Mouse (Mus musculus): ENCODE measurements around the gene Crmp1. TPM values are rescaled to one million over a fixed set of nuclear protein-coding genes. Genes with fewer than 3 reads are reported as not detected.

Crmp1 gene
- total and polyA plus RNA-seq, 2 experiments from 2014 or later, result 2.0 to 5.2 TPM

DNA sequence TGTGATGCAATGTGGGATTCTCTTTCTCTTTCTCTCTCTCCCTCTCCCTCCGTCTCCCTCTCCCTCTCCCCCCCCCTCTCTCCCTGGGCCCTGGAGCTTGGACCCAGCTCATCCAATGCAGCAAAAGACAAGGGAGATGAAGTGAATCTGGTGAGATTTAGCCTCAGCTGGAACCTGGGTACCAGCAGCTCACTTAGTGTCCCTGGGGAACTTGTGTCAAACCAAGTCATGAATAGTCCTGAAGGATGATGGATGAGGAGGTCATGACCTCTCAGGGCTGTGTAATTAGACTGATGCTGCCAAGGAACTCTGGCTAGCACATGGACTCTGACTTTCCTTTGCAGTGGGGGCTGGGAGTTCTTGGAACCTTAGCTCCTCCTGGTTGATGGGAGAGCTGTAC lies 39.5 kb upstream of the Crmp1 start:
- WGBS, result 43% methylated on average over 1 of the region's 1 CpGs
- H3K27ac ChIP-seq (ENCODE audit: low read depth), result no peak overlapping the region
- DNase-seq (ENCODE audit: low spot score), result no peak
- no peak overlapping the region for H3K4me3 ChIP-seq (ENCODE audit: low read depth, low read length)
- TF ChIP-seq CTCF (IDR thresholded peaks at IDR 0.05; ENCODE audit: low read depth), result no peak
- TF ChIP-seq EP300 (IDR thresholded peaks at IDR 0.05; ENCODE audit: low read depth), result no peak
- H3K9me3 ChIP-seq (replicated peaks; ENCODE audit: control insufficient read depth, low read length), result no peaks in the 10 kb centered on the region
- no peaks in the 10 kb centered on the region for H3K36me3 ChIP-seq (replicated peaks; ENCODE audit: control insufficient read depth, insufficient read depth, low read length)
- H3K4me1 ChIP-seq (ENCODE audit: control insufficient read depth, insufficient read depth), result peaks cover 4% of the 10 kb centered on the region; the same call in 1 of the 2 replicates
- H3K9ac ChIP-seq (replicated peaks; ENCODE audit: low read depth, low read length), result no peak overlapping the region
- ATAC-seq (ENCODE audit: insufficient read depth, low read depth), result no peak
- no peak overlapping the region for H3K4me2 ChIP-seq (ENCODE audit: low read depth, low read length)
- H3K27me3 ChIP-seq (ENCODE audit: control insufficient read depth, insufficient read depth, low read length), result no peaks in the 10 kb centered on the region

DNA sequence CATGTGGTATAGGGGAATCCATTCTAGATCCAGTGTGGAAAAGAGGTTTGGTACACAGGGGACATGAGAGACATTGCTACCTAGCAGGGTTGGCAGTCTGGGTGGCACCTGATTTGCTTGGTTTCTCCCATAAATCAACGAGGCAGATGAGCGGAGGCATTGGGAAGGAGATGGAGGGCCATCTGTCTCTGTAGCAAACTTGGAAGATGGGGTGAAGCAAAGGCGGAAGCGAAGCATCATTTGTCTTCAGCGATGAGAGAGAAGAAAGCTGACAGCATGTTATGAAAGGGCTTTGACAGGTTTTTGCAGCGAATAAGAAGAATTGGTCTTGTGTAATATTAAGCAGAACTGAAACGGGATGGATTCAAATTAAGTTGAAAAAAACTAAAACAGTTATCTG lies 36.9 kb upstream of the Crmp1 start:
- TF ChIP-seq CTCF (IDR thresholded peaks at IDR 0.05; ENCODE audit: low read depth) (no peak), EP300 (IDR thresholded peaks at IDR 0.05; ENCODE audit: low read depth) (no peak)

DNA sequence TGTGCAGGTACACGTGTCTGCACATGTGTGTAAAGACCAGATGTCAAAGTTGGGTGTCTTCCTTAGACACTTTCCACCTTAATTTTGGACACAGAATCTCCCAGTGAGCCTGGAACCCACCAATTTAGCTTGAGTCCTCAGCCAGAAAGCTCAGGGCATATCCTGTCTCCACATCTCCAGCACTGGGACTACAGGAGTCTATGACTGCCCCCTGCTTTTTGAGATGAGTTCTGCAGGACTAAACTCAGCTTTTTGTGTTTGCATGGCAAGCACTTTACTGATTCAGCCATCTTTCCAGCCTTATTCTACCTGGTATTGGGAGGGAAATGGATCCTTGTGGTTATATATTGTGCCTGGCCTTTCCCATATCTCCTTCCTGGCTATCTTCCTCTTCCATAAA lies 36.3 kb upstream of the Crmp1 start:
- H3K9me3 ChIP-seq (replicated peaks; ENCODE audit: control insufficient read depth, low read length), result no peaks in the 10 kb centered on the region
- no peak for ATAC-seq (ENCODE audit: insufficient read depth, low read depth)
- H3K27ac ChIP-seq (ENCODE audit: low read depth), result no peak overlapping the region
- H3K4me1 ChIP-seq (ENCODE audit: control insufficient read depth, insufficient read depth), result no peaks in the 10 kb centered on the region
- no peak for DNase-seq (ENCODE audit: low spot score)
- no peak overlapping the region for H3K4me3 ChIP-seq (ENCODE audit: low read depth, low read length)
- H3K27me3 ChIP-seq (ENCODE audit: control insufficient read depth, insufficient read depth, low read length), result no peaks in the 10 kb centered on the region
- no peak for TF ChIP-seq CTCF (IDR thresholded peaks at IDR 0.05; ENCODE audit: low read depth)
- TF ChIP-seq EP300 (IDR thresholded peaks at IDR 0.05; ENCODE audit: low read depth), result no peak
- H3K4me2 ChIP-seq (ENCODE audit: low read depth, low read length), result no peak overlapping the region
- H3K9ac ChIP-seq (replicated peaks; ENCODE audit: low read depth, low read length), result no peak overlapping the region
- no peaks in the 10 kb centered on the region for H3K36me3 ChIP-seq (replicated peaks; ENCODE audit: control insufficient read depth, insufficient read depth, low read length)
- whole genome bisulfite sequencing, result 70% methylated on average over 1 of the region's 1 CpGs

More for the DNA sequence above, 36.9 kb upstream of the Crmp1 start:
- H3K9ac ChIP-seq (replicated peaks; ENCODE audit: low read depth, low read length), result no peak overlapping the region
- H3K4me2 ChIP-seq (ENCODE audit: low read depth, low read length), result no peak overlapping the region
- ATAC-seq (ENCODE audit: insufficient read depth, low read depth) (no peak), DNase-seq (ENCODE audit: low spot score) (no peak)
- no peaks in the 10 kb centered on the region for H3K27me3 ChIP-seq (ENCODE audit: control insufficient read depth, insufficient read depth, low read length)
- H3K4me1 ChIP-seq (ENCODE audit: control insufficient read depth, insufficient read depth), result no peaks in the 10 kb centered on the region
- no peak overlapping the region for H3K27ac ChIP-seq (ENCODE audit: low read depth)
- H3K9me3 ChIP-seq (replicated peaks; ENCODE audit: control insufficient read depth, low read length), result no peaks in the 10 kb centered on the region
- WGBS, result 75% methylated on average over 7 of the region's 7 CpGs
- no peak overlapping the region for H3K4me3 ChIP-seq (ENCODE audit: low read depth, low read length)
- no peaks in the 10 kb centered on the region for H3K36me3 ChIP-seq (replicated peaks; ENCODE audit: control insufficient read depth, insufficient read depth, low read length)

DNA sequence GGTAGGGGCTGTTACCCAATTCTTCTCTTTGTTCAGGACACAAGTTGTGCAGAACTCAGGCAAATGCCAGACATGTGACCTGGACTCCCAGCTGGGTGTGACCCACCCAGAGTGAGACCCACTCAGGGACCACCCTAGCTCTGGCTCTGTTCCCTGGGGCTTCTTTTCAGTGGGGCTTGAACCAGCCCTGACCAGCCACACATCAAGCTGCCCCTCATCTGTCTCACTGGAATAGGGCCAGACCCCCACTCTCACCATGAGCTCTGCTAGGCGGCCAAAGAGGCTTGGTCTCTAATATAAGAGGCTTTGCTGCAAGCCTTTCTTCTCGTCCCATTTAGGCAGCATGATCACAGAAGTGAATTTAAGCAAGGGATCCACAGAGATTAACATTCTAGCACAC lies 35.4 kb upstream of the Crmp1 start:
- Histone ChIP-seq H3K4me2 (ENCODE audit: low read depth, low read length) (no peak overlapping the region), H3K4me3 (ENCODE audit: low read depth, low read length) (no peak overlapping the region), H3K27me3 (ENCODE audit: control insufficient read depth, insufficient read depth, low read length) (no peaks in the 10 kb centered on the region), H3K9ac (replicated peaks; ENCODE audit: low read depth, low read length) (no peak overlapping the region), H3K36me3 (replicated peaks; ENCODE audit: control insufficient read depth, insufficient read depth, low read length) (no peaks in the 10 kb centered on the region), H3K27ac (ENCODE audit: low read depth) (no peak overlapping the region), H3K9me3 (replicated peaks; ENCODE audit: control insufficient read depth, low read length) (no peaks in the 10 kb centered on the region), H3K4me1 (ENCODE audit: control insufficient read depth, insufficient read depth) (no peaks in the 10 kb centered on the region)
- DNase-seq (ENCODE audit: low spot score), result no peak
- no peak for TF ChIP-seq CTCF (IDR thresholded peaks at IDR 0.05; ENCODE audit: low read depth)
- no peak for ATAC-seq (ENCODE audit: insufficient read depth, low read depth)
- WGBS, result 53% methylated on average over 2 of the region's 2 CpGs

DNA sequence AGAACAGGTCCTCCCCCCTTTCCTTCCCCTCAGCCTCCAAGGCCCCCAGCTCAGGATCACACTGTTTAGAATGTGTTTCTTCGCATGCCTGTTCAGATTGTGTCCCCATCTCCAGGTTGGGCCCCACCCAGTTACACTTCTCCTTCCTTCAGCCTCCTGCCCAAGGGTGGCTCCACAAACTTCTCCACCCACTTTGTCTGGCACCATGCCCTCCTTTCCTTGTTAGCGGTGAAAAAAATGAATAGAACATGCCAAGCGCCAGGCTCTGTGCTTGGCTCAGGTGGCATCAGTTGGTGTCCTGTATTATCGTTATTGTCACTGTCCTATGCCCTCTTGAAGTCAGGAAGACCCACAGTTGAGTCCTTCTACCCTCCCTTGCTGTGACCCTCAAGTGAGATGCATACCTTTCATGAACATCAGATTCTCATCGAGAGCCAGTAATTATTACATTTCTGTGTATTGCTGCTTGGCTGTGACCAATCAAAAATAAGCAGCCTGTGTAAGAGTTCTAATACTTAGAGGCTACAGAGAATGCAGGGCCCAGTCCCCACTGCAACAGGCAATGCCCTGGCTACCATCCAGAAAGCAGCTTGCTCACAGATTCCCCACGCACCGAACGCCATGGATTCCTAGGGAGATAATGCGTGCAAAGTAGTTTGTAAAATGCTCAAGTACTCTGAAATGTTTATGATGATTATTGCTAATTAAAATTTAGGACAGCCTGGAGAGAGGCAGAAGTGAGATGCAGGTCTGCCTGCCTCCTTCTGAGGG lies 28.6 kb upstream of the Crmp1 start:
- H3K27me3 ChIP-seq (ENCODE audit: control insufficient read depth, insufficient read depth, low read length), result no peaks in the 10 kb centered on the region
- no peak overlapping the region for H3K27ac ChIP-seq (ENCODE audit: low read depth)
- H3K4me2 ChIP-seq (ENCODE audit: low read depth, low read length), result no peak overlapping the region
- H3K36me3 ChIP-seq (replicated peaks; ENCODE audit: control insufficient read depth, insufficient read depth, low read length), result no peaks in the 10 kb centered on the region
- H3K4me1 ChIP-seq (ENCODE audit: control insufficient read depth, insufficient read depth), result no peaks in the 10 kb centered on the region
- no peak for TF ChIP-seq EP300 (IDR thresholded peaks at IDR 0.05; ENCODE audit: low read depth)
- no peak for TF ChIP-seq CTCF (IDR thresholded peaks at IDR 0.05; ENCODE audit: low read depth)
- no peak overlapping the region for H3K4me3 ChIP-seq (ENCODE audit: low read depth, low read length)
- ATAC-seq (ENCODE audit: insufficient read depth, low read depth), result no peak
- no peaks in the 10 kb centered on the region for H3K9me3 ChIP-seq (replicated peaks; ENCODE audit: control insufficient read depth, low read length)
- no peak for DNase-seq (ENCODE audit: low spot score)
- no peak overlapping the region for H3K9ac ChIP-seq (replicated peaks; ENCODE audit: low read depth, low read length)
- 71% methylated on average over 9 of the region's 9 CpGs for WGBS

DNA sequence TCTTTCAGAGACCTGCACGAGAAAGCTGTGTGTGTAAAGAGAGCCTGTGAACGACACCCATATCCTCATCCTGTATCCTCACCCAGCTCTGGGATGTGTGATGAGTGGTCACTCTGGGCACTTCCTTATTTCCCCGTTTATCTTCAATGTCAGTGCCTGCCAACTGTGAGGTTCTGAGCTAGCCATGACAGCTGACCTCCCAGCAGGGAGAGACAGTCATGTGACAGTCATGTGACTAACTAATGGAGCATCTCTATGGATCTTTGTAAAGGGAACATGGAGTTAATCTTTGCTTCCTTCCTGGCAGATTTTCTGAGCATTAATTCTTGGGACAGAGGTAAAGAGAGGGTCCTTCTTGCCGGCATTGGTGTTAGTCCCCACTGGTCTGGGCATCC lies 28.0 kb upstream of the Crmp1 start:
- no peak overlapping the region for H3K4me2 ChIP-seq (ENCODE audit: low read depth, low read length)
- no peak for TF ChIP-seq EP300 (IDR thresholded peaks at IDR 0.05; ENCODE audit: low read depth)
- TF ChIP-seq CTCF (IDR thresholded peaks at IDR 0.05; ENCODE audit: low read depth), result no peak
- ATAC-seq (ENCODE audit: insufficient read depth, low read depth), result no peak
- no peaks in the 10 kb centered on the region for H3K4me1 ChIP-seq (ENCODE audit: control insufficient read depth, insufficient read depth)
- no peaks in the 10 kb centered on the region for H3K36me3 ChIP-seq (replicated peaks; ENCODE audit: control insufficient read depth, insufficient read depth, low read length)
- WGBS, result 51% methylated on average over 4 of the region's 4 CpGs
- no peak for DNase-seq (ENCODE audit: low spot score)
- H3K9ac ChIP-seq (replicated peaks; ENCODE audit: low read depth, low read length), result no peak overlapping the region
- H3K9me3 ChIP-seq (replicated peaks; ENCODE audit: control insufficient read depth, low read length), result no peaks in the 10 kb centered on the region
- no peak overlapping the region for H3K4me3 ChIP-seq (ENCODE audit: low read depth, low read length)
- H3K27me3 ChIP-seq (ENCODE audit: control insufficient read depth, insufficient read depth, low read length), result no peaks in the 10 kb centered on the region
- H3K27ac ChIP-seq (ENCODE audit: low read depth), result no peak overlapping the region
